Mouse (Mus musculus) hindbrain, embryonic 12.5 days (tissue): Measurements from ENCODE around the gene Kcnmb3. TPM values are rescaled to one million over a fixed set of nuclear protein-coding genes. Genes with fewer than 3 reads are reported as not detected.
A peak's percentile ranks its signal among the peaks of the same experiment; 100 is the strongest.

Source experiments
- ATAC-seq: fragments of 200-750 bp; cut with Nextera tagmentation; 2 replicates; pipeline ENCODE4 v1.8.0; 2017; ENCODE audit warnings: moderate TSS enrichment; ENCODE audit not compliant: low FRiP score
- H3K27ac ChIP-seq: fragments of 300-500 bp; sonication (generic); 2 replicates; pipeline ENCODE4 v1.5.1; 2016; ENCODE audit warnings: mild to moderate bottlenecking
- H3K27me3 ChIP-seq: fragments of 300-500 bp; sonication (generic); 2 replicates; pipeline ENCODE4 v1.6.1; 2016; ENCODE audit warnings: mild to moderate bottlenecking
- H3K36me3 ChIP-seq: fragments of 300-500 bp; sonication (generic); 2 replicates; pipeline ENCODE4 v1.6.1; 2016; ENCODE audit warnings: mild to moderate bottlenecking
- H3K4me1 ChIP-seq: fragments of 300-500 bp; sonication (generic); 2 replicates; pipeline ENCODE4 v1.6.1; 2016
- H3K4me2 ChIP-seq: fragments of 300-500 bp; sonication (generic); replicated peaks from 2 replicates; pipeline ENCODE4 v1.6.1; 2016; ENCODE audit warnings: mild to moderate bottlenecking
- H3K4me3 ChIP-seq: fragments of 300-500 bp; sonication (generic); 2 replicates; pipeline ENCODE4 v1.5.1; 2016; ENCODE audit warnings: mild to moderate bottlenecking
- H3K9ac ChIP-seq: fragments of 300-500 bp; sonication (generic); 2 replicates; pipeline ENCODE4 v1.6.1; 2016; ENCODE audit warnings: mild to moderate bottlenecking, moderate library complexity
- H3K9me3 ChIP-seq: fragments of 300-500 bp; sonication (generic); replicated peaks from 2 replicates; pipeline ENCODE4 v1.6.1; 2016; ENCODE audit warnings: mild to moderate bottlenecking
- WGBS: fragments of 180-500 bp; shearing (Covaris S2); methylation state at CpG from one replicate; pipeline ENCODE4 v1.1.7; 2016; 5-methylcytosine and 5-hydroxymethylcytosine counted together
- polyA plus RNA-seq: library from polyadenylated mRNA; unstranded; fragments of >200 nt; fragmentation: Nextera tagmentation; extraction: Ambion mirVana; gene quantifications from 2 replicates; pipeline ENCODE4 v1.2.1, GENCODE M21; 2016

Kcnmb3 gene
- polyA plus RNA-seq: 0.12 and 0.13 TPM in 2 replicates

DNA sequence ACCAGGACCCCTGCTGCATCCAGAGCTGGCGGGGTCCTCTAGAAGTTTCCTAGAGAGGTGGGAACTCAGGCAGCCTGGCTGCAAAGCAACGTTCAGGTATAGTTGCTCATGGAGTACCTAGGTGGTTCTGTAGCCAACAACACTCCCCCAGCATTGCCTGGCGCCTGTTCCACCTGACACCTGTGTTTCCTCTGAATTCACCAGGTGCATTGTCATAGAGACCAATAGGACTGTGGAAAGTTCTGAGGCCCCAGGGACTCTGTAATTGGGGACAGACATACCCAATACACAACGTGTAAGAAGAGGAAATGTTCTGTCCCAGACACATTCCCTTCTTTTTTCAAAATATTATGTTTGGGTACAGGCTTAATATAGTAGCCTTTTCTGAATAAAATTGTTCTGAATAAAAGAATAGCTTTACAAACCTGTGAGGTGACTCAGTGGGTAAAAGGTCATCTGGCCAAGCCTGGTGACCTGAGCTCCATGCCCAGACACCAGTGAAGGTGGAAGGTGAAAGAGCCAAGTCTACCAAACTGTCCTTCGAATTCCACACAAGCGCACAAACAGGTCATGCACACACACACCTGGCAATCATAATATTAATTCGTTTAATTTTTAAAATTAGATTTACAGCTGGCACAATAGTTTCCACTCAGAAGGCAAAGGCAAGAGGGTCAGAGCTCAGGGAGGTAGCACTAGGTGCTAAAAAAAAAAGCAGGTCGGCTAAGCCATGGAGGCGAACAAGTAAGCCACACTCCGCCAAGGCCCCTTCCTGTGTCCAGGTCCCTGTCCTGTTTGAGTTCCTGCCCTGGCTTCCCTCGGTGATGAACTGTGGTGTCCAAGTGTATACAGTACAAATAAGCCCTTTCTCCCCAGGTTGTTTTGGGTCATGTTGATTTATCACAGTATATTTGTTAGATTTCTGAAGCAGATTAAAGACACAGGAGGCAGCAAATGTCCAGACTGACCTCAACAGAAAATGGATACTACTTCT, at the start of gene Kcnmb3:
Gene Kcnmb3, minus strand, starts transcription at position 135 of the 994 bp plus-strand sequence.
- no peak within 1 kb of the TSS for H3K9ac ChIP-seq
- ATAC-seq: no peak
- no peak within 1 kb of the TSS for H3K4me2 ChIP-seq
- no peak within 1 kb of the TSS for H3K27ac ChIP-seq
- H3K36me3 ChIP-seq: no peaks in the 10 kb centered on the region
- WGBS: 82% methylated on average over 11 of the region's 11 CpGs
- H3K9me3 ChIP-seq: no peaks in the 10 kb centered on the region
- no peaks in the 10 kb centered on the region for H3K27me3 ChIP-seq
- peaks cover 11% of the 10 kb centered on the region for H3K4me1 ChIP-seq
- no peak within 1 kb of the TSS for H3K4me3 ChIP-seq

DNA sequence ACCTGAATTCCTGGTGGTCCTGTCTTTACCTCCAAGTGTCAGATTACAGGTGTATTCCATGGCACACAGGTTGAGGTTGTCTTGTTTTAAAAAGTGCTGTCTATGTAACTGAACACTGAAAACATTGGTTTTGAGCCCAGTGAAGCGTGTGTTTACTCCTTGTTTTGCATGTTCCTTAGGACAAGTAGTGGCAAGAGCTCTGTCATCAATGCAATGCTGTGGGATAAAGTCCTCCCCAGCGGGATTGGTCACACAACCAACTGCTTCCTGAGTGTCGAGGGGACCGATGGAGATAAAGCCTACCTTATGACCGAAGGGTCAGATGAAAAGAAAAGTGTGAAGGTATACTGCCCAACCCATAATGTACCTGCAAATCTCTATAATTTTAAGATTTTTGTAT, 46.1 kb upstream of the Kcnmb3 start:
- WGBS: 91% methylated on average over 5 of the region's 5 CpGs
- Histone ChIP-seq H3K9ac (no peak overlapping the region), H3K4me2 (no peak overlapping the region), H3K9me3 (no peaks in the 10 kb centered on the region), H3K36me3 (peaks cover 34% of the 10 kb centered on the region), H3K27me3 (no peaks in the 10 kb centered on the region), H3K27ac (no peak overlapping the region), H3K4me3 (no peak overlapping the region), H3K4me1 (no peaks in the 10 kb centered on the region)
- ATAC-seq: no peak

DNA sequence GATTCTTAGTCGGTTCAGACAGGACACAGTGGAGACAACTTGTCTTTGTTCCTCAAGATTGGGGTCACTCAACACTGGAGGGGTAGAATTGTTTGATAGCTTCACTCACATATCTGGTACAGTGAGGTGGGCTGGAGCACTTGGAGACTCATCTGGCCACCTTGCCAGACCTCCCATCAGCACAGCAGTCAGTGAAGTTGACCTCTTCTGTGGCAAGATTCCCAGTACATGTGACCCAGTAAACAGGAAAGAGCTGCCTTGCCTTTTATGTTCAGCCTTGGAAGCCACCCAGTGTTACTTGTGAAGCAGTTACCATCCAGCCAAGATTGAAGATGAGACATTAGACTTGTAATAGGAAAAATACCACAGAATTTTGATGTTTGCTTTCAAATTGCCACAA, 45.5 kb upstream of the Kcnmb3 start:
- Histone ChIP-seq H3K36me3 (peaks cover 38% of the 10 kb centered on the region), H3K9ac (no peak overlapping the region), H3K4me3 (no peak overlapping the region), H3K4me1 (no peaks in the 10 kb centered on the region), H3K4me2 (no peak overlapping the region), H3K27me3 (no peaks in the 10 kb centered on the region), H3K9me3 (no peaks in the 10 kb centered on the region), H3K27ac (no peak overlapping the region)
- WGBS: 55% methylated on average over 1 of the region's 1 CpGs
- ATAC-seq: no peak

DNA sequence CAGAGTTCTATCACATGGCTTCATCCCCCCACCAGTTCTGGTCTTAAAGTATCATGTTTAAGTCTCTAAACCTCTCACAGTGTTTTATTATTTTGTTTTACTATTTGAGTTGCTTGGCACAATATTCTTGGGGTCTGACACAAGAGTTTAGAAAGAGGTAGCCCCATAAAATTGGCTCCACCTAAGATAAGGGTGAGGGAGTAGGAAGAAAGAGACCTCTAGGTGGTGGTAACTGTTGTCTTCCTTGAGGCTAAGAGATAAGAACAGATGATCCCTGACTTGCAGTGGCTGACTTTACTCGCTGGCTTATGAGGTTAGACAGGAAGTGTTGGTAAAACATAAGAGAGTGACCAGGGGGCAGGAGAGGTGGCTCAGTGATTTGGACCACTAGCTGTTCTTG, 43.7 kb upstream of the Kcnmb3 start:
- H3K36me3 ChIP-seq: peaks cover 41% of the 10 kb centered on the region
- ATAC-seq: no peak

DNA sequence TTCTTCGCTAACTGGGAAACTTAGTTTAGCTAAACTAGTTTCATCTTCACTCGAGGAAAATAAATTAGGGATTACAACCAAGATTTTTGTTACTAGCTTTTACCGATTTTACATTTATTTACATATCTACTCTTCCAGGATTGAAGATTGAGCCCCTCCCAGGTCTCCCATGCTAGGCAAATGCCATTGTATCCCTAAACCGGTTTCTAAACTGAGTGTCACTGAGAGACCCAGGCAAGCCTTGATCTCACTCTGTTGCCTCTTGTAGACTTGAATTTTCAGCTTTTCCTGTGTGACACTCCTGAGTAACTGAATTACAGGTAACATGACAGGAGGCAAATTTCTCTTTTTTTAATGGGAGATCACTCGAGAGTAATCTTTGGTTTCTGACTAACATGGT, 38.0 kb upstream of the Kcnmb3 start:
- WGBS: 13% methylated on average over 5 of the region's 5 CpGs
- no peak for ATAC-seq

More for the DNA sequence above, 43.7 kb upstream of the Kcnmb3 start:
- WGBS: 82% methylated on average over 1 of the region's 1 CpGs
- no peak overlapping the region for H3K9ac ChIP-seq
- no peaks in the 10 kb centered on the region for H3K9me3 ChIP-seq
- H3K4me2 ChIP-seq: no peak overlapping the region
- no peaks in the 10 kb centered on the region for H3K27me3 ChIP-seq
- H3K4me1 ChIP-seq: 0 out of 2 replicates have a peak, but pooled peaks cover 2% of the 10 kb centered on the region
- no peak overlapping the region for H3K27ac ChIP-seq
- no peak overlapping the region for H3K4me3 ChIP-seq

DNA sequence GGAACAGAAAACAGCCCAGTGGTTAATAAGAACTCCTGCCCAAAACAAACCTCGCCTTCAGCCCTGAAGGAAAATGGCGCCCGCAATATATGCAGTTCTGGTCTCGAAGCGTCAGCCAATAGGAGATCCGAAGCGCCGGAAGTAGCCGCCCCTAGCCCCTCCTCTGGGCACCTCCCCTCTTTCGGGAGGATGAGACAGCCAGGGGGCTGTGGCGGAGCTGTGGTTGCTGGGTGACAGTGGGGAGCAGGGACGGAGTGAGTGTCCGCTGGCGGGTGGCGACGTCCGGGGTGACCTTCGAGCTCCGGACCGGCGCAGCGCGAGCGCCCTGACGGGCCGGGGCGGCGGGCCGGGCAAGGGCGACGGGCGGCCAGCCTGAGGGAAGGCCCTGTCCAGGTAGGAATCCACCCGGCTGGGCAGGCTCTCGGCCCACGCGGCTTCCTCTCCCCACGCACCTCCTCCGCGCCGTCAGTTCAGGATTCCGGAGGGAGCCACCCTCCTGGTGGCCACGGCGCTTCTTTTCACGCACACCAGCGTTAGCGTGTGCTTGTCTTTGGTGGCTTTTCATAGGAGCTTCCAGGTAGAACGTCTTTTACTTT, 37.4 kb upstream of the Kcnmb3 start, which contains the start of gene Mfn1:
Gene Mfn1, plus strand, starts transcription at position 163 of the 596 bp plus-strand sequence.
- under 1% methylated on average over 47 of the region's 47 CpGs for WGBS
- peak; percentile 100 for ATAC-seq
- Histone ChIP-seq H3K4me3 (peak within 1 kb of the TSS; percentile 75), H3K9ac (peak within 1 kb of the TSS; percentile 81), H3K9me3 (0 out of 2 replicates have a peak, but pooled peaks cover 3% of the 10 kb centered on the region), H3K36me3 (peaks cover 25% of the 10 kb centered on the region), H3K27me3 (no peaks in the 10 kb centered on the region), H3K4me1 (peaks cover 5% of the 10 kb centered on the region; the same call in 1 of the 2 replicates), H3K4me2 (peak within 1 kb of the TSS; percentile 51), H3K27ac (no peak within 1 kb of the TSS)

More for the DNA sequence above, 38.0 kb upstream of the Kcnmb3 start:
- Histone ChIP-seq H3K4me3 (peak overlapping the region; percentile 75), H3K9me3 (0 out of 2 replicates have a peak, but pooled peaks cover 3% of the 10 kb centered on the region), H3K27me3 (no peaks in the 10 kb centered on the region), H3K36me3 (peaks cover 31% of the 10 kb centered on the region), H3K4me2 (peak overlapping the region; percentile 51), H3K4me1 (peaks cover 5% of the 10 kb centered on the region; the same call in 1 of the 2 replicates), H3K27ac (no peak overlapping the region), H3K9ac (peak overlapping the region; percentile 81)

DNA sequence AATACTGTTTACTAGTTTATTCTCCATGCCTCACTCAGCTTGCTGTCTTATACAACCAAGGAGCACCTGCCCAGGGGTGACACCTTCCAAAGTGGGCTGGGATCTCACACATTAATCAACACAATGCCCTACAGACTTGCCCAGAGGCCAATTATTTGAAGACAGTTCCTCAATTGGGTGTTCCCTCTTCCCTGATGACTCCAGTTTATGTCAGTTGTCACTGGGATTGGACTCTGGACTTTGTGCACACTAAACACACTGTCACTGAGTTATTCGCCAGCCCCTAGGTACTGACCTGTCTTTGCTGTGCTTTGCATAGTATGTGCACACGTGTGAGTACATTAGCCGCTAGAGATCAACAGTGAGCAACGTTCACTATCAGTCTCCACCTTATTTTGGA, 35.1 kb upstream of the Kcnmb3 start:
- no peak for ATAC-seq
- H3K4me3 ChIP-seq: no peak overlapping the region
- 95% methylated on average over 4 of the region's 4 CpGs for WGBS
- H3K4me1 ChIP-seq: peaks cover 5% of the 10 kb centered on the region; the same call in 1 of the 2 replicates
- no peak overlapping the region for H3K4me2 ChIP-seq
- no peaks in the 10 kb centered on the region for H3K27me3 ChIP-seq
- peaks cover 32% of the 10 kb centered on the region for H3K36me3 ChIP-seq
- H3K9ac ChIP-seq: no peak overlapping the region
- 0 out of 2 replicates have a peak, but pooled peaks cover 3% of the 10 kb centered on the region for H3K9me3 ChIP-seq
- H3K27ac ChIP-seq: no peak overlapping the region

DNA sequence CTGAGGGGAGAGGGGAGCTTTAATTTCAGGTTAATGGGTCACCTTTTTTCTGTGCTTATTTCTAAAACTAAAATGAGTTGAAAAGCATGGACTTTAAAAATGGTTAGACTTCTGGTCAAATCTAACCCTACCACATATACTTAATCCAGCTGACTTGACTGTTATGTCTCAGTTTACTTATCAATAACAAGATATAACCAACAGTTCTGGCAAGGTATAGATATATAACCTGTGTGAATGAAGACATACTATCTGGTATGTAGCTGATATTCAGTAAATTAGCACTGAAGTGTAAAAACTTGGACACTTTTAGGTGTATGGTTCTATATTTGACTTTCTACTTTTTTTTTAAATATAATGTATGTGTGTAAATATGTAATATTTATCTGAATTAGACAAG, 21.5 kb upstream of the Kcnmb3 start:
- H3K27ac ChIP-seq: no peak overlapping the region
- H3K4me2 ChIP-seq: no peak overlapping the region
- ATAC-seq: no peak
- H3K9ac ChIP-seq: no peak overlapping the region
- peaks cover 28% of the 10 kb centered on the region for H3K36me3 ChIP-seq
- H3K27me3 ChIP-seq: no peaks in the 10 kb centered on the region
- no peak overlapping the region for H3K4me3 ChIP-seq
- peaks cover 21% of the 10 kb centered on the region for H3K4me1 ChIP-seq
- no peaks in the 10 kb centered on the region for H3K9me3 ChIP-seq

DNA sequence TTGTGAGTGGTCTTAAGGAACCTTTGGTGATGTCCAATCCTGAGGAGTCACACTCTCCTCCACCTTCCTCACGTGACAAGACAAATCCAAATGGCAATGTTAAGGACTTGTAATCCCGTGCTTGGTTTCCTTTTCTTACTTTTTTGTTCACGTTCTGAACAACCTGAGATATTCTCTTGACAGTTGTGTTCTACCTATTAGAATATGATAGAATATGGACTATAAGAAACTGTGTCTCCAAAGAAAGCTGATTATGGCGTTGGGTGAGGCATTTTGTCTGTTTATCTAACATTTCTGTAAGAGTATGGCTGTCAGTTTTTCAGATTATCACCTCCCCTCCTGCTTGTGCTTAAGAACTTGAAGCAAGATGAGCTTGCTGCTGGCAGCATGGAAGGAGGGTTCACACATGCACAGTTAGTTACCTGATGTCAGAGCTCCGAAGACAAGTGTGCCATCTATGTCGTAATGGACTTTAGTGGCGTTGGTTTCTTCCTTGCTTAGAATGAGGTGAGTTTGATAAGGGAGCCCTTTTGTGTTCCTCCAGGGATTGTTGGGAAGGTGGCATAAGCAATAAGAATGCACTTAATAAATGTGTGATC, 20.8 kb upstream of the Kcnmb3 start:
- no peak for ATAC-seq
- Histone ChIP-seq H3K27ac (no peak overlapping the region), H3K36me3 (peaks cover 21% of the 10 kb centered on the region), H3K4me3 (no peak overlapping the region), H3K4me2 (no peak overlapping the region), H3K4me1 (peaks cover 22% of the 10 kb centered on the region), H3K9me3 (no peaks in the 10 kb centered on the region), H3K27me3 (no peaks in the 10 kb centered on the region), H3K9ac (no peak overlapping the region)
- 94% methylated on average over 7 of the region's 7 CpGs for WGBS

DNA sequence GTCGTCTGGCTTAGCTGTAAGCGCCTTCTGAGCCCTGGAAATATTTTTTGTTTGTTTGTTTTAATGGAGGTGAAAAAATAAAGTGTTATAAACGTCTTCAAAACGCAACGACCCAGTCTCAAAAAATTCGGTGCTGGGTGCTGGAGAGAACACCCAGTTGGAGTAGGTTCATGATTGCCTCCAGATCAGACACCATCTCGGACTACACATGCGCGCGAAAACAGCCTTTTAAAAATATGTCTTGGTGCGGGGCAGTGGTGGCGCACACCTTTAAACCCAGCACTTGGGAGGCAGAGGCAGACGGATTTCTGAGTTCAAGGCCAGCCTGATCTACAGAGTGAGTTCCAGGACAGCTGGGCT, 19.1 kb upstream of the Kcnmb3 start:
- ATAC-seq: 0 out of 2 replicates have a peak, but pooled peaks have one; percentile 3
- peak overlapping the region; percentile 76 for H3K4me2 ChIP-seq
- peak overlapping the region; percentile 84; the same call in 1 of the 2 replicates for H3K27ac ChIP-seq
- 0 out of 2 replicates have a peak, but pooled peaks cover 10% of the 10 kb centered on the region for H3K36me3 ChIP-seq
- H3K4me1 ChIP-seq: peaks cover 22% of the 10 kb centered on the region
- H3K9me3 ChIP-seq: no peaks in the 10 kb centered on the region
- 5% methylated on average over 13 of the region's 13 CpGs for WGBS
- H3K27me3 ChIP-seq: no peaks in the 10 kb centered on the region
- peak overlapping the region; percentile 93 for H3K4me3 ChIP-seq
- H3K9ac ChIP-seq: peak overlapping the region; percentile 92

DNA sequence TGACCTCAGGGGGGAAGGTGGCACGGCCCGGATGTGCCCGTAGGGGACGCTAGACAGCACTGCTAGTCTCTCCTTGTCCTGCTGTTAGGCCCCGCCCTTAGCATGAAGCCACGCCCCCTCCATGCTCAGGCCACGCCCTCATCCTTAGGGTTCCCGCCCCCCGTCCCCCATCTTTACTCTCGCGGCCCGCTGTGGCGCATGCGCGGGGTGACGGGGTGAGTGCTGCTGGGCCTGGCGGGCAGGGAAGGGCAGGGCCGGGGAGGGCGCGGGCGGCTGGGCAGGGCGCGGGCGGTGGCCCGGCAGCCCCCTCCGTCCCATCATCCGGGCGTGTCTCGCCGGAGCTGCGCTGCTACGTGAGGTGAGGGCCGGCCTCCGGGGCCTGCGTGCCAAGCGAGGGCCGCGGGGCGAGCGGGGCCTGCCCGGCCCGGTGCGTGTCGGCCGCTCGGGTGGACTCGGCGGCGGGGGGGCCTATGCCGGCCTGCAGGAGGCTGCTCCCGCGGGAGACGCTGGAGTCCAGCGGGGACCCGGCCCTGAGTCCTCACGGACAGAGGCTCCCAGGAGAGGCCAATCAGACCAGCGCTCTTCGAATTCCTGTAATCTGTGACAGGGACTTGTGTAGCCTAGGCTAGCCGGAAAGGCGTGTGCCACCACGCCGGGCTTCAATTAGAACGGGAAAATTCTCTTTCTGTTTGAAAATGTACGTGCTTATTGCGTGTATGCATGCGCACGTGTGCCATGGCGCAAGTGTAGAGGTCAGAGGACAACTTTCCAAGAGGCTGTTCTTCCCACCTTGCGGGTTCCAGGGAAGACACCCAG, 18.6 kb upstream of the Kcnmb3 start:
- peak overlapping the region; percentile 93 for H3K4me3 ChIP-seq
- no peaks in the 10 kb centered on the region for H3K27me3 ChIP-seq
- peak overlapping the region; percentile 84 for H3K27ac ChIP-seq
- H3K9ac ChIP-seq: peak overlapping the region; percentile 92
- peaks cover 22% of the 10 kb centered on the region for H3K4me1 ChIP-seq
- 0 out of 2 replicates have a peak, but pooled peaks cover 7% of the 10 kb centered on the region for H3K36me3 ChIP-seq
- under 1% methylated on average over 56 of the region's 69 CpGs for WGBS
- H3K4me2 ChIP-seq: peak overlapping the region; percentile 76
- H3K9me3 ChIP-seq: no peaks in the 10 kb centered on the region
- peak; percentile 92 for ATAC-seq
